Comparison of ENCODE assay signal across 9 mouse cellular contexts in the genomic region with DNA sequence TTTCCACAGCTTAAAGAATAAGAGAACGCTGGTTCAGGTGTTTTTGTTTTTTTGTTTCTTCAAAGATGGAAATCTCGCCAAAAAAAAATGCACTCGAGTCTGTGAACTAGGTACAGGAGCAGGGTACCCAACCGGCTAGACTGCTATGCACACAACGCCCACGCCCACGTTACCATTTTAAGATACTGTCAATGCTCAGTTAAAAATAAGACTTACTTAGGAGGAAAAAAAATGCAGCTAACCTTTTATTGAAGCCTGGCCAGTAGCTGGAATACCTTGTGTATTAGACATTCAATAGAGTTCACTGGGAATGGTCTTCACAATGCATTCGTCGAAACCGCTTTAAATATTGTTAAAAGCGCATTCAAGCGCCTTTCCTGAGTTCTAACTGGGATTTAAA. TPM values are rescaled to one million over a fixed set of nuclear protein-coding genes. Genes with fewer than 3 reads are reported as not detected.
A peak's percentile ranks its signal among the peaks of the same experiment; 100 is the strongest.
DNase-seq lines count a peak whose midpoint lies in the region; ATAC-seq and TF ChIP-seq lines count a peak whose summit lies in the region.
"Had no signal": no experiment of that assay in that cellular context is flagged by ENCODE, and none has a peak within 500 bp of the region (broad histone marks: within the 10 kb centered on the region; RNA-seq: fewer than 3 reads in every experiment).

No protein-coding gene starts in this region.

- no peak for TF ChIP-seq CTCF in kidney, postnatal 0 days (IDR thresholded peaks at IDR 0.05; ENCODE audit: low read depth)

- H3ac ChIP-seq in myocyte (ENCODE audit: control insufficient read depth, insufficient read length), result no peak overlapping the region

- H3K9ac ChIP-seq in kidney, postnatal 0 days (ENCODE audit: low read depth, low read length), result peak overlapping the region; percentile 32; the same call in 1 of the 2 replicates
- peak overlapping the region; percentile 99 for H3K9ac ChIP-seq in embryonic facial prominence, embryonic 12.5 days
- peak overlapping the region; percentile 93 for H3K9ac ChIP-seq in intestine, embryonic 14.5 days (ENCODE audit: low read length)

- TF ChIP-seq POLR2A in myocyte (IDR thresholded peaks at IDR 0.05; ENCODE audit: insufficient read length, low read depth), result no peak

- H3K4me1 ChIP-seq in kidney, postnatal 0 days (replicated peaks; ENCODE audit: insufficient read depth, low read length), result no peaks in the 10 kb centered on the region; the same call in 1 of the 2 replicates
- peaks cover 6% of the 10 kb centered on the region; the same call in 1 of the 2 replicates for H3K4me1 ChIP-seq in embryonic facial prominence, embryonic 12.5 days
- peaks cover 11% of the 10 kb centered on the region for H3K4me1 ChIP-seq in intestine, embryonic 14.5 days (replicated peaks; ENCODE audit: control insufficient read depth, insufficient read depth, low read length)

- no peaks in the 10 kb centered on the region for H3K27me3 ChIP-seq in kidney, postnatal 0 days (ENCODE audit: insufficient read depth, low read length)
- no peaks in the 10 kb centered on the region for H3K27me3 ChIP-seq in embryonic facial prominence, embryonic 12.5 days
- H3K27me3 ChIP-seq in intestine, embryonic 14.5 days (replicated peaks; ENCODE audit: control insufficient read depth, insufficient read depth, low read length), result no peaks in the 10 kb centered on the region
- no peaks in the 10 kb centered on the region for H3K27me3 ChIP-seq in myocyte (ENCODE audit: control insufficient read depth, insufficient read depth, insufficient read length)

- no peak for ATAC-seq in kidney, postnatal 0 days (replicated peaks; ENCODE audit: low FRiP score, low read depth)
- no peak for ATAC-seq in embryonic facial prominence, embryonic 12.5 days (ENCODE audit: insufficient number of reproducible peaks, insufficient read depth, low FRiP score, low TSS enrichment)
- no peak for ATAC-seq in intestine, embryonic 14.5 days (replicated peaks; ENCODE audit: low FRiP score, low TSS enrichment, low read depth)

- H3K9me3 ChIP-seq in kidney, postnatal 0 days (replicated peaks; ENCODE audit: low read length), result no peaks in the 10 kb centered on the region
- H3K9me3 ChIP-seq in embryonic facial prominence, embryonic 12.5 days, result no peaks in the 10 kb centered on the region
- H3K9me3 ChIP-seq in intestine, embryonic 14.5 days (ENCODE audit: control insufficient read depth, low read length), result no peaks in the 10 kb centered on the region

- H3K4me3 ChIP-seq in kidney, postnatal 0 days (replicated peaks; ENCODE audit: low read depth, low read length), result peak overlapping the region; percentile 77
- H3K4me3 ChIP-seq in embryonic facial prominence, embryonic 12.5 days, result peak overlapping the region; percentile 83
- peak overlapping the region; percentile 77 for H3K4me3 ChIP-seq in intestine, embryonic 14.5 days (ENCODE audit: low read depth, low read length)
- peak overlapping the region; percentile 94 for H3K4me3 ChIP-seq in myocyte

- WGBS in kidney, postnatal 0 days, result 10% methylated on average over 12 of the region's 12 CpGs
- WGBS in embryonic facial prominence, embryonic 12.5 days, result 2% methylated on average over 12 of the region's 12 CpGs
- 7% methylated on average over 12 of the region's 12 CpGs for WGBS in intestine, embryonic 14.5 days

- H3K4me2 ChIP-seq in kidney, postnatal 0 days (ENCODE audit: low read length), result peak overlapping the region; percentile 94
- peak overlapping the region; percentile 62 for H3K4me2 ChIP-seq in embryonic facial prominence, embryonic 12.5 days (replicated peaks)
- peak overlapping the region; percentile 86 for H3K4me2 ChIP-seq in intestine, embryonic 14.5 days (ENCODE audit: low read length)
- H3K4me2 ChIP-seq in myocyte (ENCODE audit: low read depth), result peak overlapping the region; percentile 84

- no peaks in the 10 kb centered on the region for H3K36me3 ChIP-seq in kidney, postnatal 0 days (ENCODE audit: insufficient read depth, low read length)
- H3K36me3 ChIP-seq in embryonic facial prominence, embryonic 12.5 days, result peaks cover 20% of the 10 kb centered on the region
- H3K36me3 ChIP-seq in intestine, embryonic 14.5 days (ENCODE audit: control insufficient read depth, insufficient read depth, low read length), result peaks cover 25% of the 10 kb centered on the region
- H3K36me3 ChIP-seq in myocyte (ENCODE audit: control insufficient read depth, insufficient read depth), result peaks cover 9% of the 10 kb centered on the region

- peaks cover 57% of the 10 kb centered on the region for H3K79me2 ChIP-seq in myocyte (ENCODE audit: control insufficient read depth, insufficient read depth)

- peak; percentile 25 for DNase-seq in kidney, postnatal 0 days (ENCODE audit: low spot score)
- DNase-seq in kidney, adult 18-20 months, result no peak
- DNase-seq in intestine, embryonic 14.5 days (ENCODE audit: low spot score), result peak; percentile 61
- DNase-seq in cerebellum, adult 9-11 months, result no peak
- no peak for DNase-seq in spleen, adult 12 weeks (ENCODE audit: low spot score)
- DNase-seq in thymus, postnatal 0 days (ENCODE audit: low spot score), result no peak

- H3K27ac ChIP-seq in kidney, postnatal 0 days, result no peak overlapping the region
- H3K27ac ChIP-seq in embryonic facial prominence, embryonic 12.5 days, result peak overlapping the region; percentile 68
- no peak overlapping the region for H3K27ac ChIP-seq in intestine, embryonic 14.5 days (ENCODE audit: low read depth)
- H3K27ac ChIP-seq: macrophage had no signal

TF ChIP-seq in myocyte, 11 proteins besides CTCF, POLR2A, EP300 and RAD21:
- no peak for TF ChIP-seq POLR2AphosphoS2 (IDR thresholded peaks at IDR 0.05; ENCODE audit: insufficient read length, low read depth)
- no peak for TF ChIP-seq TCF3 (IDR thresholded peaks at IDR 0.05; ENCODE audit: insufficient read length, low read depth)
- no peak for TF ChIP-seq MYOD1 (IDR thresholded peaks at IDR 0.05; ENCODE audit: control insufficient read depth in 1 of 3, insufficient read length in 2 of 3, low read depth in 2 of 3)

RNA-seq across cellular contexts. Expression of a gene that starts 4.3 kb away (rescaled TPM):
- 35.4 and 40.8 TPM in 2 replicates for polyA plus RNA-seq in kidney, postnatal 0 days (2015; fragmentation: Nextera tagmentation; extraction: Ambion mirVana)
- polyA plus RNA-seq in embryonic facial prominence, embryonic 12.5 days (2016; fragmentation: Nextera tagmentation; extraction: Ambion mirVana), result 246 and 250 TPM in 2 replicates
- polyA plus RNA-seq in intestine, embryonic 14.5 days (2014; fragmentation: Nextera tagmentation; extraction: Ambion mirVana), result 60.1 and 72.7 TPM in 2 replicates
- 11.3 TPM for polyA plus RNA-seq in myocyte (2012; fragmentation: generic; extraction: Trizol)
- 0.18 and 0.36 TPM in 2 replicates for polyA plus RNA-seq in thymus, postnatal 0 days (2015; fragmentation: Nextera tagmentation; extraction: Ambion mirVana)
- polyA plus RNA-seq: macrophage had no signal

Comparison
In these comparisons a context has a peak if more than half of its experiments do, and no peak if none do; other contexts are left out.
1. DNase-seq: peak in kidney, postnatal 0 days (single experiment) and intestine, embryonic 14.5 days (single experiment); none in kidney, adult 18-20 months (single experiment), cerebellum, adult 9-11 months (single experiment), spleen, adult 12 weeks (single experiment) and thymus, postnatal 0 days (single experiment).
2. H3K9ac ChIP-seq: peak in every context shown above with its lines; median percentile 99 in embryonic facial prominence, embryonic 12.5 days; 93 in intestine, embryonic 14.5 days; 32 in kidney, postnatal 0 days.
3. Peak in every context shown above with its lines, with median percentiles within 50 percentile points of each other: H3K4me2 ChIP-seq and H3K4me3 ChIP-seq.